Mouse (Mus musculus) erythroblast, embryonic 14.5 days (primary cell): ENCODE measurements at regions not wholly inside any gene's neighbourhood (a gene's known extent, or its start where the extent isn't known, plus 50 kb on each side); places are given as distances from the start of the nearest gene placed in this dataset.

Experiments
- GATA1 ChIP-seq: IDR thresholded peaks from 2 replicates; pipeline ENCODE4 v1.6.1; 2012; ENCODE audit warnings: low read length, inconsistent platforms, mixed read lengths
- TAL1 ChIP-seq: IDR thresholded peaks from 3 replicates; pipeline ENCODE4 v1.6.1; 2012; ENCODE audit warnings: low read length, inconsistent platforms, mixed read lengths

GRCm38 (mm10) chr7:37077698-37078097 is 379.8 kb downstream of the Tshz3 start:
- TF ChIP-seq TAL1 (no peak), GATA1 (no peak)
